Mouse (Mus musculus) midbrain, embryonic 11.5 days (tissue): ENCODE measurements around the gene Cmss1. TPM values are rescaled to one million over a fixed set of nuclear protein-coding genes. Genes with fewer than 3 reads are reported as not detected.

Experiments
- ATAC-seq: fragments of 200-750 bp; cut with Nextera tagmentation; 2 replicates; pipeline ENCODE4 v1.8.0; 2017; ENCODE audit warnings: moderate TSS enrichment, moderate library complexity; ENCODE audit not compliant: low FRiP score
- DNase-seq: peaks from one replicate; pipeline ENCODE4 v3.0.0; 2015; ENCODE audit warnings: low spot score; ENCODE audit errors: missing footprints
- H3K27ac ChIP-seq: fragments of 300-500 bp; sonication (generic); 2 replicates; pipeline ENCODE4 v1.5.1; 2014; ENCODE audit warnings: low read depth, low read length
- H3K27me3 ChIP-seq: fragments of 300-500 bp; sonication (generic); 2 replicates; pipeline ENCODE4 v1.6.1; 2014; ENCODE audit warnings: mild to moderate bottlenecking, low read length, moderate library complexity, mixed read lengths; ENCODE audit not compliant: control insufficient read depth, insufficient read depth
- H3K36me3 ChIP-seq: fragments of 300-500 bp; sonication (generic); 2 replicates; pipeline ENCODE4 v1.6.1; 2014; ENCODE audit warnings: mild to moderate bottlenecking, low read length, moderate library complexity, mixed read lengths; ENCODE audit not compliant: control insufficient read depth, insufficient read depth
- H3K4me1 ChIP-seq: fragments of 300-500 bp; sonication (generic); 2 replicates; pipeline ENCODE4 v1.6.1; 2014; ENCODE audit warnings: low read length; ENCODE audit not compliant: control insufficient read depth, insufficient read depth
- H3K4me2 ChIP-seq: fragments of 300-500 bp; sonication (generic); 2 replicates; pipeline ENCODE4 v1.6.1; 2014; ENCODE audit warnings: mild to moderate bottlenecking, moderate library complexity
- H3K4me3 ChIP-seq: fragments of 300-500 bp; sonication (generic); 2 replicates; pipeline ENCODE4 v1.5.1; 2014; ENCODE audit warnings: low read depth, low read length
- H3K9ac ChIP-seq: fragments of 300-500 bp; sonication (generic); 2 replicates; pipeline ENCODE4 v1.6.1; 2014; ENCODE audit warnings: low read length
- H3K9me3 ChIP-seq: fragments of 300-500 bp; sonication (generic); 2 replicates; pipeline ENCODE4 v1.6.1; 2016; ENCODE audit warnings: low read length; ENCODE audit not compliant: control insufficient read depth
- WGBS: fragments of 180-500 bp; shearing (Covaris S2); extraction: QIAGEN DNeasy Blood & Tissue Kit; methylation state at CpG from one replicate; pipeline ENCODE4 v1.1.7; 2014; 5-methylcytosine and 5-hydroxymethylcytosine counted together
- polyA plus RNA-seq: library from polyadenylated mRNA; unstranded; fragments of >200 nt; fragmentation: Nextera tagmentation; extraction: Ambion mirVana; gene quantifications from 2 replicates; pipeline ENCODE4 v1.2.1, GENCODE M21; 2014

Cmss1 gene
- polyA plus RNA-seq, 1 experiment from 2014 or later: 56.3 TPM

DNA sequence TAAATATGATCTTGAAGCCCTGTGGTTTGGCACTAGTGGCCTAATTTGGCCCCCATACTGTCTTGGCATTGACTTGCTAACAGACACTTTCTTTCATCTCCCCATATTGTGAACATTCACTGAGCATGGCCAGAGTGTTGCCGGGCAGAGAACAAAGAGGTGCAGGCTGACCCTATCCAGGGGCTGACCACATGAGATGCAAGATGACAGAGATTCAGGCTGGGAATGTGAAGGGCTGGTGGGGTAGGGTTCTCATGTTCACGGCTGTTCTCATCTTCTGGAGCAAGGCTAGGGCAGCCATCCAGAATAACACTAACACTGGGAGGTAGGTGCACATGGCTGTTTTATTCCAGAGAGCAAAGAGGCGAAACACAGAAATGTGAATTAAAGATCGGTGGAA lies 92.3 kb downstream of the Cmss1 start:
- DNase-seq (peak; percentile 73), ATAC-seq (no peak)
- H3K9ac ChIP-seq: no peak overlapping the region
- no peak overlapping the region for H3K27ac ChIP-seq
- H3K4me2 ChIP-seq: no peak overlapping the region
- H3K27me3 ChIP-seq: no peaks in the 10 kb centered on the region
- H3K4me1 ChIP-seq: no peaks in the 10 kb centered on the region
- H3K9me3 ChIP-seq: no peaks in the 10 kb centered on the region
- WGBS: 67% methylated on average over 4 of the region's 4 CpGs
- no peak overlapping the region for H3K4me3 ChIP-seq
- H3K36me3 ChIP-seq: no peaks in the 10 kb centered on the region

DNA sequence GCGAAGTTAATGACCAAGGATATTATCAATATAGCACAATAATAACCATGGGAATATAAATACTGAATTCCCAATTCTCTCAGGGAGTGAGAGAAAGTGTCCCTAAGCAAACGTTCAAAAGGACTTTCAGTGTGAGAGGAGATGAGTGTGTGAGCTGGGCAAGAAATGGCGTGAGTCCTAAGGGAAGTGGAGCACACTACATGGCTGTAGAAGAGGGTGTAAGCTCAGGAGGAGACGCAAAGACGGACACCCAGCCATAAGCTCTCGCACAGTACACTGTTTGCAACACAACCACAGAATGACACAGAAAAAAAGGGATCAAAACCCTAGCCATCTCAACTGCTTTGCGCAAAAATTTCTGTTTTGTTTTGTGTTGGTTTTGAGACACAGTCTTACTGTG lies 93.1 kb downstream of the Cmss1 start:
- Histone ChIP-seq H3K9ac (no peak overlapping the region), H3K27ac (no peak overlapping the region), H3K36me3 (no peaks in the 10 kb centered on the region), H3K27me3 (no peaks in the 10 kb centered on the region), H3K9me3 (no peaks in the 10 kb centered on the region), H3K4me2 (no peak overlapping the region), H3K4me1 (no peaks in the 10 kb centered on the region), H3K4me3 (no peak overlapping the region)
- DNase-seq: peak; percentile 53
- WGBS: 94% methylated on average over 7 of the region's 7 CpGs
- no peak for ATAC-seq

DNA sequence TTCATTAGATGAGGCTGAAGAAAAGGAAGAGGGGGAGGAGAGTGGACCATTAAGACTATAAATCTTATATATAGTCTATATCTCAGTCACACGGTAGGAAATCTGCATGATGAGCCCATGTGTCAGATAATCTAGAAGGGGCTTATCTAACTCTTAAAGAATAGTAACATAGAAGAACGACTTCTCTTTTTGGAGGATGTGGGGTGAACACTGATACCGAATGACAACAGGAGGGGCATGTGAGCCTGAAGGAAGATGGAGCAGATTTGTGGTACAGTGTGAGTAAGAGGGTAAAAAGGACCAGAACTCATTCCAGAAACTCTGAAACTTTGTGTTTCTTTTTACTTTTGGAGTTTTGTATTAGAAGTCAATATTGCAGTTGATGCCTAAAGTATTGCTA lies 97.6 kb downstream of the Cmss1 start:
- no peak for ATAC-seq
- Histone ChIP-seq H3K9me3 (no peaks in the 10 kb centered on the region), H3K27ac (no peak overlapping the region), H3K4me2 (no peak overlapping the region), H3K27me3 (no peaks in the 10 kb centered on the region), H3K36me3 (no peaks in the 10 kb centered on the region), H3K4me3 (no peak overlapping the region), H3K4me1 (no peaks in the 10 kb centered on the region), H3K9ac (no peak overlapping the region)
- WGBS: 93% methylated on average over 3 of the region's 3 CpGs
- no peak for DNase-seq

GRCm38 (mm10) chr16:57508351-57508750 lies 98.3 kb downstream of the Cmss1 start:
- WGBS: 76% methylated on average over 1 of the region's 1 CpGs
- no peaks in the 10 kb centered on the region for H3K27me3 ChIP-seq
- no peak for ATAC-seq

DNA sequence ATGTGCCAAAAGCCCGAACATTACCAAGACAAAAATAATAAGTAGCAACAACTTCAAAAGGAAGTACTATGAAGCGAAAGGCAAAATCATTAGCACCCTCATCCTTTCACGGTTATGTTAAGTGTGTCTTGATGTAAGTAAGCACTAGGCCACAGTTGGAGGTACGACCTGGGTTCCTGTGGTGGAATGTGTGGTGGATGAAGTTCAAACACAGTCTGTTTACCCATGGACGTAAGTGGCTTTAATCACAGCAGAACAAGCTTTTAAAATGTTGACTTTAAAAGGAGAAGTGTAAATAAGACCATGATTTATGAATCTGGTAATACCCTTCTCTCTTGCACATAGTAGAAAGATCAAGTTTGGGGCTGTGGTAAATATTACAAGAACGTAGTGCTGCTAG lies 100.5 kb downstream of the Cmss1 start:
- H3K9me3 ChIP-seq: no peaks in the 10 kb centered on the region
- no peaks in the 10 kb centered on the region for H3K27me3 ChIP-seq
- no peaks in the 10 kb centered on the region for H3K4me1 ChIP-seq
- ATAC-seq: no peak
- no peak overlapping the region for H3K4me3 ChIP-seq
- 85% methylated on average over 6 of the region's 6 CpGs for WGBS
- no peak overlapping the region for H3K27ac ChIP-seq
- H3K36me3 ChIP-seq: no peaks in the 10 kb centered on the region
- no peak overlapping the region for H3K4me2 ChIP-seq
- no peak overlapping the region for H3K9ac ChIP-seq
- DNase-seq: no peak

More at GRCm38 (mm10) chr16:57508351-57508750, 98.3 kb downstream of the Cmss1 start:
- Histone ChIP-seq H3K9ac (no peak overlapping the region), H3K4me3 (no peak overlapping the region), H3K4me2 (no peak overlapping the region), H3K9me3 (no peaks in the 10 kb centered on the region), H3K36me3 (no peaks in the 10 kb centered on the region), H3K4me1 (no peaks in the 10 kb centered on the region), H3K27ac (no peak overlapping the region)
- no peak for DNase-seq

- H3K9ac ChIP-seq: no peak overlapping the region
- DNase-seq (no peak), ATAC-seq (no peak)
- no peaks in the 10 kb centered on the region for H3K9me3 ChIP-seq
- H3K4me2 ChIP-seq: no peak overlapping the region
- H3K27ac ChIP-seq: no peak overlapping the region
- no peaks in the 10 kb centered on the region for H3K27me3 ChIP-seq
- no peak overlapping the region for H3K4me3 ChIP-seq
- WGBS: 92% methylated on average over 4 of the region's 4 CpGs
- H3K4me1 ChIP-seq: no peaks in the 10 kb centered on the region
- no peaks in the 10 kb centered on the region for H3K36me3 ChIP-seq
Measured at GRCm38 (mm10) chr16:57504728-57505127, 101.9 kb downstream of the Cmss1 start.

GRCm38 (mm10) chr16:57502761-57503160 lies 103.9 kb downstream of the Cmss1 start:
- 87% methylated on average over 5 of the region's 5 CpGs for WGBS

GRCm38 (mm10) chr16:57502230-57502629 lies 104.4 kb downstream of the Cmss1 start:
- ATAC-seq (no peak), DNase-seq (no peak)
- Histone ChIP-seq H3K4me1 (no peaks in the 10 kb centered on the region), H3K27me3 (no peaks in the 10 kb centered on the region), H3K36me3 (no peaks in the 10 kb centered on the region), H3K9me3 (no peaks in the 10 kb centered on the region), H3K4me3 (no peak overlapping the region), H3K27ac (no peak overlapping the region), H3K4me2 (no peak overlapping the region), H3K9ac (no peak overlapping the region)
- 34% methylated on average over 2 of the region's 2 CpGs for WGBS

More at GRCm38 (mm10) chr16:57502761-57503160, 103.9 kb downstream of the Cmss1 start:
- Histone ChIP-seq H3K4me1 (no peaks in the 10 kb centered on the region), H3K4me2 (no peak overlapping the region), H3K36me3 (no peaks in the 10 kb centered on the region), H3K9me3 (no peaks in the 10 kb centered on the region), H3K27ac (no peak overlapping the region), H3K9ac (no peak overlapping the region), H3K27me3 (no peaks in the 10 kb centered on the region), H3K4me3 (no peak overlapping the region)
- no peak for ATAC-seq
- DNase-seq: no peak

GRCm38 (mm10) chr16:57500851-57501250 lies 105.8 kb downstream of the Cmss1 start:
- 74% methylated on average over 3 of the region's 3 CpGs for WGBS
- Histone ChIP-seq H3K4me3 (no peak overlapping the region), H3K27me3 (no peaks in the 10 kb centered on the region), H3K27ac (no peak overlapping the region), H3K36me3 (no peaks in the 10 kb centered on the region), H3K9me3 (no peaks in the 10 kb centered on the region), H3K4me2 (no peak overlapping the region), H3K9ac (no peak overlapping the region), H3K4me1 (peaks cover 2% of the 10 kb centered on the region; the same call in 1 of the 2 replicates)
- ATAC-seq (no peak), DNase-seq (no peak)
